Mouse (Mus musculus) embryonic facial prominence, embryonic 15.5 days (tissue): ENCODE measurements around the gene Atxn7l3b. TPM values are rescaled to one million over a fixed set of nuclear protein-coding genes. Genes with fewer than 3 reads are reported as not detected.
A peak's percentile ranks its signal among the peaks of the same experiment; 100 is the strongest.
"Not testable (repeated sequence)": the region's sequence is repeated elsewhere in the genome, so short reads cannot be mapped to it uniquely, and the experiment has no call there.

ENCODE experiments used
- ATAC-seq: fragments of 200-750 bp; cut with Nextera tagmentation; 2 replicates; pipeline ENCODE4 v1.8.0; 2017; ENCODE audit warnings: low read depth, moderate TSS enrichment; ENCODE audit not compliant: insufficient number of reproducible peaks, low FRiP score, low TSS enrichment
- H3K27ac ChIP-seq: fragments of 300-500 bp; sonication (generic); replicated peaks from 2 replicates; pipeline ENCODE4 v1.5.1; 2015; ENCODE audit warnings: mild to moderate bottlenecking, inconsistent platforms
- H3K27me3 ChIP-seq: fragments of 300-500 bp; sonication (generic); 2 replicates; pipeline ENCODE4 v1.6.1; 2015; ENCODE audit warnings: inconsistent platforms
- H3K36me3 ChIP-seq: fragments of 300-500 bp; sonication (generic); 2 replicates; pipeline ENCODE4 v1.6.1; 2015; ENCODE audit warnings: mild to moderate bottlenecking, inconsistent platforms
- H3K4me1 ChIP-seq: fragments of 300-500 bp; sonication (generic); 2 replicates; pipeline ENCODE4 v1.6.1; 2015; ENCODE audit warnings: inconsistent platforms
- H3K4me2 ChIP-seq: fragments of 300-500 bp; sonication (generic); replicated peaks from 2 replicates; pipeline ENCODE4 v1.6.1; 2015; ENCODE audit warnings: mild to moderate bottlenecking, inconsistent platforms
- H3K4me3 ChIP-seq: fragments of 300-500 bp; sonication (generic); replicated peaks from 2 replicates; pipeline ENCODE4 v1.5.1; 2015; ENCODE audit warnings: mild to moderate bottlenecking, inconsistent platforms
- H3K9ac ChIP-seq: fragments of 300-500 bp; sonication (generic); 2 replicates; pipeline ENCODE4 v1.6.1; 2015; ENCODE audit warnings: inconsistent platforms
- H3K9me3 ChIP-seq: fragments of 300-500 bp; sonication (generic); replicated peaks from 2 replicates; pipeline ENCODE4 v1.6.1; 2016; ENCODE audit warnings: inconsistent platforms
- WGBS: fragments of 180-500 bp; shearing (Covaris S2); methylation state at CpG from one replicate; pipeline ENCODE4 v1.1.7; 2015; 5-methylcytosine and 5-hydroxymethylcytosine counted together
- polyA plus RNA-seq: library from polyadenylated mRNA; unstranded; fragments of >200 nt; fragmentation: Nextera tagmentation; extraction: Ambion mirVana; gene quantifications from 2 replicates; pipeline ENCODE4 v1.2.1, GENCODE M21; 2015

The Atxn7l3b gene
- 221 and 226 TPM in 2 replicates for polyA plus RNA-seq

GRCm38 (mm10) chr10:112928452-112929221, at the start of gene Atxn7l3b:
TSS of gene Atxn7l3b (minus strand) at chr10:112929001.
- peak within 1 kb of the TSS; percentile 67 for H3K4me2 ChIP-seq
- ATAC-seq, result peak; percentile 98
- H3K9ac ChIP-seq, result peak within 1 kb of the TSS; percentile 99
- H3K36me3 ChIP-seq, result peaks cover 22% of the 10 kb centered on the region
- no peaks in the 10 kb centered on the region for H3K9me3 ChIP-seq
- H3K4me1 ChIP-seq, result peaks cover 18% of the 10 kb centered on the region
- H3K4me3 ChIP-seq, result peak within 1 kb of the TSS; percentile 82
- WGBS, result under 1% methylated on average over 70 of the region's 70 CpGs
- no peaks in the 10 kb centered on the region for H3K27me3 ChIP-seq
- H3K27ac ChIP-seq, result peak within 1 kb of the TSS; percentile 97

GRCm38 (mm10) chr10:112977586-112977985, 48.8 kb upstream of the Atxn7l3b start:
- ATAC-seq, result no peak
- H3K4me2 ChIP-seq, result no peak overlapping the region
- no peaks in the 10 kb centered on the region for H3K9me3 ChIP-seq
- 72% methylated on average over 4 of the region's 4 CpGs for WGBS
- H3K9ac ChIP-seq, result no peak overlapping the region
- H3K27ac ChIP-seq, result no peak overlapping the region
- H3K4me1 ChIP-seq, result no peaks in the 10 kb centered on the region
- no peak overlapping the region for H3K4me3 ChIP-seq
- no peaks in the 10 kb centered on the region for H3K36me3 ChIP-seq
- H3K27me3 ChIP-seq, result no peaks in the 10 kb centered on the region

GRCm38 (mm10) chr10:112973286-112974026, 44.7 kb upstream of the Atxn7l3b start:
- 57% methylated on average over 5 of the region's 5 CpGs for WGBS
- Histone ChIP-seq H3K27me3 (no peaks in the 10 kb centered on the region), H3K4me2 (no peak overlapping the region), H3K9me3 (no peaks in the 10 kb centered on the region), H3K27ac (no peak overlapping the region), H3K4me3 (no peak overlapping the region), H3K36me3 (no peaks in the 10 kb centered on the region), H3K9ac (no peak overlapping the region), H3K4me1 (no peaks in the 10 kb centered on the region)
- no peak for ATAC-seq

- Histone ChIP-seq H3K4me2 (no peak overlapping the region), H3K4me3 (no peak overlapping the region), H3K27me3 (no peaks in the 10 kb centered on the region), H3K9ac (no peak overlapping the region), H3K27ac (no peak overlapping the region), H3K9me3 (no peaks in the 10 kb centered on the region), H3K36me3 (no peaks in the 10 kb centered on the region), H3K4me1 (no peaks in the 10 kb centered on the region)
- no peak for ATAC-seq
- WGBS, result 73% methylated on average over 2 of the region's 2 CpGs
Observed at GRCm38 (mm10) chr10:112970002-112970589, 41.3 kb upstream of the Atxn7l3b start.

- H3K27me3 ChIP-seq, result no peaks in the 10 kb centered on the region
- H3K27ac ChIP-seq, result no peak overlapping the region
- no peak for ATAC-seq
- H3K4me1 ChIP-seq, result no peaks in the 10 kb centered on the region
- WGBS, result 74% methylated on average over 2 of the region's 2 CpGs
- no peak overlapping the region for H3K9ac ChIP-seq
- no peaks in the 10 kb centered on the region for H3K9me3 ChIP-seq
- no peaks in the 10 kb centered on the region for H3K36me3 ChIP-seq
- no peak overlapping the region for H3K4me3 ChIP-seq
- H3K4me2 ChIP-seq, result no peak overlapping the region
Observed at GRCm38 (mm10) chr10:112967578-112967977, 38.8 kb upstream of the Atxn7l3b start.

- 36% methylated on average over 4 of the region's 4 CpGs for WGBS
- not testable (repeated sequence) for ATAC-seq, H3K4me2 ChIP-seq, H3K4me3 ChIP-seq, H3K27me3 ChIP-seq, H3K36me3 ChIP-seq, H3K4me1 ChIP-seq, H3K27ac ChIP-seq, H3K9ac ChIP-seq, H3K9me3 ChIP-seq
Observed at GRCm38 (mm10) chr10:112962216-112962615, 33.4 kb upstream of the Atxn7l3b start.

GRCm38 (mm10) chr10:112954140-112954539, 25.3 kb upstream of the Atxn7l3b start:
- no peaks in the 10 kb centered on the region for H3K9me3 ChIP-seq
- H3K4me1 ChIP-seq, result no peaks in the 10 kb centered on the region
- no peak overlapping the region for H3K4me3 ChIP-seq
- no peak for ATAC-seq
- no peaks in the 10 kb centered on the region for H3K27me3 ChIP-seq
- no peak overlapping the region for H3K9ac ChIP-seq
- no peak overlapping the region for H3K4me2 ChIP-seq
- H3K27ac ChIP-seq, result no peak overlapping the region
- H3K36me3 ChIP-seq, result no peaks in the 10 kb centered on the region
- whole genome bisulfite sequencing, result 57% methylated on average over 2 of the region's 2 CpGs

- no peaks in the 10 kb centered on the region for H3K27me3 ChIP-seq
- no peaks in the 10 kb centered on the region for H3K4me1 ChIP-seq
- H3K4me2 ChIP-seq, result no peak overlapping the region
- H3K9me3 ChIP-seq, result no peaks in the 10 kb centered on the region
- no peak overlapping the region for H3K9ac ChIP-seq
- no peak overlapping the region for H3K4me3 ChIP-seq
- H3K36me3 ChIP-seq, result no peaks in the 10 kb centered on the region
- no peak overlapping the region for H3K27ac ChIP-seq
- ATAC-seq, result no peak
- 72% methylated on average over 3 of the region's 3 CpGs for WGBS
Observed at GRCm38 (mm10) chr10:112948453-112948852, 19.7 kb upstream of the Atxn7l3b start.

GRCm38 (mm10) chr10:112929222-112929615, 418 bp upstream of the Atxn7l3b start:
- WGBS, result 33% methylated on average over 9 of the region's 9 CpGs
- Histone ChIP-seq H3K9ac (peak overlapping the region; percentile 99), H3K9me3 (no peaks in the 10 kb centered on the region), H3K4me3 (peak overlapping the region; percentile 82), H3K36me3 (peaks cover 22% of the 10 kb centered on the region), H3K4me1 (peaks cover 18% of the 10 kb centered on the region), H3K27me3 (no peaks in the 10 kb centered on the region), H3K4me2 (peak overlapping the region; percentile 67), H3K27ac (peak overlapping the region; percentile 97)
- ATAC-seq, result no peak

- no peaks in the 10 kb centered on the region for H3K9me3 ChIP-seq
- H3K4me2 ChIP-seq, result peak overlapping the region; percentile 67
- no peak overlapping the region for H3K9ac ChIP-seq
- 0 out of 2 replicates have a peak overlapping the region, but pooled peaks have one; percentile 82 for H3K4me3 ChIP-seq
- H3K4me1 ChIP-seq, result peaks cover 18% of the 10 kb centered on the region
- no peaks in the 10 kb centered on the region for H3K27me3 ChIP-seq
- H3K27ac ChIP-seq, result no peak overlapping the region
- ATAC-seq, result no peak
- peaks cover 22% of the 10 kb centered on the region for H3K36me3 ChIP-seq
Observed at GRCm38 (mm10) chr10:112926961-112927360, 1.8 kb downstream of the Atxn7l3b start.

- no peak overlapping the region for H3K27ac ChIP-seq
- H3K4me3 ChIP-seq, result no peak overlapping the region
- H3K9ac ChIP-seq, result no peak overlapping the region
- no peak for ATAC-seq
- H3K36me3 ChIP-seq, result peaks cover 22% of the 10 kb centered on the region
- no peak overlapping the region for H3K4me2 ChIP-seq
- H3K27me3 ChIP-seq, result no peaks in the 10 kb centered on the region
- peaks cover 18% of the 10 kb centered on the region for H3K4me1 ChIP-seq
- no peaks in the 10 kb centered on the region for H3K9me3 ChIP-seq
- WGBS, result 88% methylated on average over 2 of the region's 2 CpGs
Observed at GRCm38 (mm10) chr10:112926271-112926670, 2.5 kb downstream of the Atxn7l3b start.
